Mouse (Mus musculus) Patski (cell line): ENCODE results near the gene Arhgap22. TPM values are rescaled to one million over a fixed set of nuclear protein-coding genes. Genes with fewer than 3 reads are reported as not detected.

Experiments used
- ATAC-seq: fragments of 100-300 bp; one replicate; pipeline ENCODE4 v1.8.0; 2021
- CTCF ChIA-PET: fragments of 350-600 bp; sonication (Branson Sonifier 250); formaldehyde crosslinking; loops from one replicate; lab custom pipeline; 2022; ENCODE audit warnings: inconsistent platforms; lab: Charles Lee
- POLR2A ChIA-PET: fragments of 350-600 bp; sonication (Branson Sonifier 250); formaldehyde crosslinking; loops from one replicate; lab custom pipeline; 2022; ENCODE audit warnings: antibody characterized with exemption, inconsistent platforms; lab: Charles Lee
- DNase-seq: peaks from one replicate; pipeline ENCODE4 v3.0.0-alpha.2; 2011; ENCODE audit warnings: low read depth, low spot score
- H3K27me3 ChIP-seq: fragments of 371-371 bp; one replicate; pipeline ENCODE4 v1.5.1; 2021
- CTCF ChIP-seq: fragments of 100-300 bp; IDR thresholded peaks from one replicate; pipeline ENCODE4 v1.5.1; 2021
- in situ Hi-C: fragments of 300-500 bp; cut with MboI; formaldehyde crosslinking; loops from 3 replicates; pipeline ENCODE4 v1.11.1; 2018; ENCODE audit warnings: low pct_unique_long_range_greater_than_20kb, mixed read lengths
- polyA plus RNA-seq: library from polyadenylated mRNA; unstranded; gene quantifications from one replicate; pipeline ENCODE4 v1.2.3, GENCODE M21; 2021

Gene Arhgap22
- polyA plus RNA-seq, 1 experiment from 2014 or later = 11.1 TPM

GRCm38 (mm10) chr14:33346546-33346945 is 132.7 kb downstream of the Arhgap22 start:
- TF ChIP-seq CTCF = no peak
- ChIA-PET POLR2A (no interaction called here), CTCF (no interaction called here)
- H3K27me3 ChIP-seq = no peaks in the 10 kb centered on the region
- ATAC-seq (no peak), DNase-seq (no peak)
- in situ Hi-C loops = no loop called here

GRCm38 (mm10) chr14:33347738-33348137 is 133.9 kb downstream of the Arhgap22 start:
- DNase-seq = no peak
- no peak for TF ChIP-seq CTCF
- in situ Hi-C loops = no loop called here
- CTCF ChIA-PET = no interaction called here
- no peak for ATAC-seq
- no peaks in the 10 kb centered on the region for H3K27me3 ChIP-seq
- POLR2A ChIA-PET = no interaction called here

DNA sequence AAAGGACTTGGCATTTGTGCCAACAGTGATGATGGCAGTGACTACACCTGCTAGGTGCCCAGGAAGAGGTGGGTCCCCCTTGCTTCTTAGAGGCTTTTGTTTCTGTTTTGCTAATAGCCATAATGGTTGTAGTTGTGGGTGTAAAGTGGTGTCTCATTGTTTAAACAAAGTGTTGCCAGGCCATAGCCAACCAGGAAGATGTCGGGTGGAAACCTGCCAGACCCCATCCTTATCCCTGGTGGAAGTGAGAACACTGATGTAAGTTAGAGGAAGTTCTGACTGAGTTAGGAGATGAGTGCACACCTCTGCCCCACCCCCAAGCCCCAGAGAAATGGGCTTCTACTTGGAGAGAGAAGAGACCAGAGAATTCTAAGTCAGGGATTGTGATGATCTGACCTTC is 134.3 kb downstream of the Arhgap22 start:
- in situ Hi-C loops = no loop called here
- no peak for ATAC-seq
- CTCF ChIA-PET = no interaction called here

DNA sequence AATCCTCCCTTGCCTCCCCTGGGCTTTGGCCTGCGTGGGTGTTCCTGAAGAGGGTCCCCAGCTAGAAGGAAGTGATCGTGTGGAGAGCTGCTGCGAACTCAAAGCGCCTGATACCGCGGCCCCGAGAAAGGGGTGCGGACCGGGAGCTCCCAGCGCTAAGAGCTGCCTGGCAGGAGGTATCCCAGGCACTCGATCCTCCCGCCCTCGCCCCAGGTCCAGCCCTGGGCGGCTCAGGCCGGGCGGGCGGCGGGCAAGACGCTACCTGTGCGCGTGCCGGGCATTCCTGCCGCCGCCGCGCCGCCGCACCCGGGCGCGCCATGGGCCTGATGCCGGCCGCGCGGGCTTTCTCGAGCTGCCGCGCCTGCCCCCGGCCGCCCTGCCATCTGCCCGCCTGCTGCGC is 137.2 kb downstream of the Arhgap22 start:
- no peak for DNase-seq
- ChIA-PET CTCF (no interaction called here), POLR2A (no interaction called here)
- in situ Hi-C loops = no loop called here
- no peak for ATAC-seq
- TF ChIP-seq CTCF = no peak
- H3K27me3 ChIP-seq = no peaks in the 10 kb centered on the region

More for the DNA sequence above, 134.3 kb downstream of the Arhgap22 start:
- TF ChIP-seq CTCF = no peak
- POLR2A ChIA-PET = no interaction called here
- H3K27me3 ChIP-seq = no peaks in the 10 kb centered on the region
- DNase-seq = no peak

GRCm38 (mm10) chr14:33351984-33352722 is 138.3 kb downstream of the Arhgap22 start:
- ATAC-seq (peak; percentile 73), DNase-seq (peak; percentile 58)
- ChIA-PET POLR2A (interaction anchor here (0.6 to 1.2 kb wide), 2 partner anchors 11 to 32 kb away, joined by 3 to 4 read pairs; no protein-coding TSS in a partner anchor), CTCF (interaction anchor here (0.9 to 2.0 kb wide), 3 partner anchors 10 to 34 kb away, joined by 3 to 5 read pairs (median 4); no protein-coding TSS in a partner anchor)
- in situ Hi-C loops = no loop called here
- TF ChIP-seq CTCF = no peak
- no peaks in the 10 kb centered on the region for H3K27me3 ChIP-seq

DNA sequence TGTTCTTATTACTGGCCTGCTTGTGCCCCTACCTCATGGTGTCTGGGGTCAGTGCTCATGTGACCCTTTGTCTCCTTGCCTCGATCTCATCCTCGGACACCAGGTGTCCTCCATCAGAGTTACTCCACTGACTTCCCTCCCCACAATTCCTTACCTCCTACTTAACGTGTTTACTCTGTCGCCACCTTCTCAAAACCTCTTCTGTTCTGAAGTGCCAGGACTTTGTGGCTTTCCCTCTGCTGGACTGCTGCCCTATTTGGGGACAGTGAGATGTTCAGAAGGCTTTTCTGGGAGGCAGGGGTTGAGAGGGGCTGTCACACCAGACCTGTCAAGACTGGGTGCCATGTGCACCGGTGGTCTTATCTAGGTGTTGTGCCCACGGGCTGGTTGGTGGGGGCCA is 139.1 kb downstream of the Arhgap22 start:
- POLR2A ChIA-PET = interaction anchor here (1.2 kb wide), 1 partner anchor 32 kb away, joined by 4 read pairs; no protein-coding TSS in a partner anchor
- no peak for DNase-seq
- CTCF ChIA-PET = interaction anchor here (0.9 to 2.0 kb wide), 3 partner anchors 10 to 35 kb away, joined by 3 to 5 read pairs (median 4); no protein-coding TSS in a partner anchor
- no peak for TF ChIP-seq CTCF
- no peaks in the 10 kb centered on the region for H3K27me3 ChIP-seq
- ATAC-seq = no peak
- in situ Hi-C loops = no loop called here

DNA sequence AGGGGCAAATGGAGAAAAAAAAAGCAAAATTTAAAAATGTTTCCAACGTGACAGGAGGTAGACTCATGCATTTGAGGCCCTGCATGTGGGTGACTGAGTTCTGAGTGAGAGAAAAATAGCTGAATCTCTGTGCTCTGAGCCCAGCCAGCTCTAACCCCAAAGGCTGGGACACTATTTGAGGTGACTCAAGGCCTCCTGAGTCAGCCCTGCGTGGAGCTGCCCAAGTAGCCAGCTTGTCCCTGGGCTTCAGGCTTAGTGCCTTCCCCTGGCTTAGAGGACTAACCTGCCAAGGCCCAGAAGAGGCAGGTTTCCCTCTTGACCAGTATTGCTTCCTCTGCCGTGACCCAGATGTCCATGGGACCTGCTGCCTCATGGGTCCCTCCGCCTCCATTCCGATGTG is 141.4 kb downstream of the Arhgap22 start:
- in situ Hi-C loops = no loop called here
- ATAC-seq (no peak), DNase-seq (no peak)
- ChIA-PET CTCF (interaction anchor here (0.9 kb wide), 1 partner anchor 16 kb away, joined by 3 read pairs; no protein-coding TSS in a partner anchor), POLR2A (no interaction called here)
- no peak for TF ChIP-seq CTCF
- no peaks in the 10 kb centered on the region for H3K27me3 ChIP-seq

DNA sequence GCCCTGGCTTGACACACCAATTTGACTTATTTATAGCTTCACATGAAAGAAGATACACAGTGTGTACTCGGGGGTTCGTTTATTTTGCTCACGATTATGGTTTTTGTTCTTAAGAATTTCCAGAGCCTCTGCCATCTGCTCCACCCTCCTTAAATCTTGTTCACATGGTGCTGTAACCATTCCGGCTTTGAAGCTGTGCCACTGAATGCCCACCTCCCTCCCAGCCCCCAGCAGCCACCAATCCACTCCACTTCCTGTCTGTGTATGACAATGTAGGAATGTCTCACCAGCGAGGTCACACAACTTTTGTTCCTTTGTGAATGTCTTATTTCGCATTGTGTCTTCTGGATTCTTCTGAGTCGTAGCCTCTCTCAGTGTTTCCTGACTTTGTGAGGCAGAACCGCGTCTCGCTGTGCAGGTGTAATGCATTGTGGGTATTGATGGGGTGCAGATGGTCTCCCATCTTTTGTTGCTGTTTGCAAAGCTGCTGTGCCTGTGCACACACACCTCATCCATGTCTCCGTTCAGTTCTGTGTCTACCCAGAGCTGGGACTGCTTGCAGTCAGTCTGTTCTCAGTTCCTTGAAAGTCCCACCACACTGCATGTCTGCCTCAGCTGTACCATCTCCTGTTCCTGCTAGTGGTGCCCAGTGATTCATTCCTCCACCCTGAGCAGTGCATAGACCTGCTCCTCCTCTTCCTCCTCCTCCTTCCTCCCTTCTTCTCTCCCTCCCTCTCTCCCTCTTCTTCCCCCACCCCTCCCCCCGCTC is 144.0 kb downstream of the Arhgap22 start:
- in situ Hi-C loops = no loop called here
- ATAC-seq (no peak), DNase-seq (no peak)

GRCm38 (mm10) chr14:33358891-33359290 is 145.1 kb downstream of the Arhgap22 start:
- ChIA-PET CTCF (interaction anchor here (0.6 to 1.1 kb wide), 3 partner anchors 12 to 144 kb away, joined by 3 to 4 read pairs (median 3); no protein-coding TSS in a partner anchor), POLR2A (interaction anchor here (1.0 kb wide), 1 partner anchor 12 kb away, joined by 4 read pairs; no protein-coding TSS in a partner anchor)
- ATAC-seq = peak; percentile 81
- no peaks in the 10 kb centered on the region for H3K27me3 ChIP-seq
- in situ Hi-C loops = no loop called here
- peak; percentile 44 for DNase-seq
- no peak for TF ChIP-seq CTCF

More for the DNA sequence above, 144.0 kb downstream of the Arhgap22 start:
- POLR2A ChIA-PET = no interaction called here
- CTCF ChIA-PET = interaction anchor here (0.6 kb wide), 1 partner anchor 1189 kb away, joined by 3 read pairs; no protein-coding TSS in a partner anchor
- H3K27me3 ChIP-seq = no peaks in the 10 kb centered on the region
- no peak for TF ChIP-seq CTCF

- H3K27me3 ChIP-seq = no peaks in the 10 kb centered on the region
- no peak for TF ChIP-seq CTCF
- in situ Hi-C loops = loop anchor here (10.0 kb wide), 1 partner anchor 47 kb away; no protein-coding TSS in a partner anchor
- CTCF ChIA-PET = interaction anchor here (1.2 to 1.5 kb wide), 3 partner anchors 10 to 48 kb away, joined by 3 to 5 read pairs (median 3); no protein-coding TSS in a partner anchor
- POLR2A ChIA-PET = no interaction called here
- DNase-seq (no peak), ATAC-seq (no peak)
These were observed 147.7 kb downstream of the Arhgap22 start for GRCm38 (mm10) chr14:33361546-33361945.
